Mouse (Mus musculus): ENCODE measurements around the gene Sema4d.
"Not testable (repeated sequence)": the region's sequence is repeated elsewhere in the genome, so short reads cannot be mapped to it uniquely, and the experiment has no call there.

Gene Sema4d

DNA sequence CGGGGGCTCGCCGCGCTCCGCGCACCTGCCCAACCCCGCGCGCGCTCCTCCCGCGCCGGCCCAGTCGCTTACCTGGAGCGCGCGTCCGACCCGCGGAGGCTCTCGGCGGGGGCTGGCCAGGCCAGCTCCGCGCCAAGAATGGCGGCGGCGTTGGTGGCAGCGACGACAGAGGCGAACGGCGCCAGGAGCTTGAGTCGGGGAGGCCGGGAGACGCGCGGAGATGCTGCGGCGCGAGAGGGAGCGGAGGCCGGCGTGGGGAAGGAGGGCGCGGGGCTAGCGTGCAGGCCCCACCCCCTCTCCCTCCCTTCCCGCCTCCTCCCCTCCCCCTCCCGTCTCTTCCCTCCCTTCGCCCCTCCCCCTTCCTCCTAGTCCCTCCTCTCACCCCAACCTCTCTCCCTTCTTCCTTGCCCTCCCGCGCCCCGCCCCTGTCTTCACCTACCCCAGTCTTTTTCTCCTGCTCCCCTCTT is at the start of gene Sema4d:
Gene Sema4d (minus strand): TSS at position 323 of the 467 bp plus-strand sequence.
- peak; percentile 86 to 92 for DNase-seq

DNA sequence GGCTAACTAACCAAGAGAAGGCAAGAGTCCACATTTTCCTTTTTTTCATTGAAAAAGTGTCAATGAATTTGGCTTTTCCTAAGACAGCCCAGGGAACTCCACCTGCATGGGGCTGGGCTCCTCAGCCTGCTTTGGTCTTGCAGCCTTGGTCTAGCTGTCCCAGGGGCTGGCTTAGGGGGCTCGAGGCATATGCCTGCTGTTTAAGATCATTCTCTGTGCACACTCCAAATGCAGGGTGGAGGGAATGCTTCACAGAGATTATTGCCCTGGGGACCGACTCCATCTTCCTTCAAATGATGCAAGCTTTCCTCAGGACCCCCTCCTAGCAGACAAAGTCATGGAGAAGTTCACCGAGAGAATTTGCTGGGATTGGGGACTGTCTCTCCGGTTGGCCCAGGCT is 49.8 kb upstream of the Sema4d start:
- DNase-seq, result no peak

DNA sequence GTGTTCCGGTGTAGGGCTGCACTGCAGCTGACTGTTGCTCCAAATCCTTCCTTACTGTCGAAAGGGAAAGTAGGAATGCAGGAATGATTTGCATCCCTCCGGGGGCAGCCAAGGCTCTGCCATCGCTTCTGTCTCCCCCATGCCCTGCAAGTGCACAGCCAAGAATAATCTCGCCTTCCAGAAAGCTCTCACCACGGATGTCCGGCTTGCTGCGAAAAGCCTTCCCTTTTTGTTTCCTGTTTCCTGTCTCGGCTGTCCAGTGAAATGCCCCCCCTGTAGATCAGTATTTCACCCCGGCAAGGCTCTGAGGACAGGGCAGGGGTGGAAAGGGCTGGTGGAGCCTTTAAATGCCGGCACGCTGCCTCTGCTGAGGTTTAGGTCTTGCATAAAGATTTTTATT is 49.2 kb upstream of the Sema4d start:
- no peak for DNase-seq

DNA sequence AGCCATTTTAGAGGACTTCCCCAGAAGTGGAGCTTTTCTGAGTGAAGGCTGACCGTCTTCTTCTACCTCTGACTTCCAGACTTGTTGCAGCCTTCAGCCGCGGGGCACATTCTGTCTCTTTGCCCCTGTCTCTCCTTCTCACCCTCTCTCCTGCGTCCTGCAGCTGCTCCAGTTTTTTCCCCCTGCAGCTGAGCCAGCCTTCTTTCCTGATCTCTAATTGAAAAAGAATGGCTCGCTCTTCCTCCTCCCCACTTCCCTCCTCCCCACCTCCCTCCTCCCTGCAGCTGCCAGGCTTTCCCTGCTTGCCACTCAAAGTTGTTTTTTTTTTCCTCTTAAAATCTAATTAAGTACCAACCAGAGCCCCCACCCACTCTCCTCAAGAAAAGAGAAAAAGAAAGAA is 48.6 kb upstream of the Sema4d start:
- DNase-seq, result no peak

DNA sequence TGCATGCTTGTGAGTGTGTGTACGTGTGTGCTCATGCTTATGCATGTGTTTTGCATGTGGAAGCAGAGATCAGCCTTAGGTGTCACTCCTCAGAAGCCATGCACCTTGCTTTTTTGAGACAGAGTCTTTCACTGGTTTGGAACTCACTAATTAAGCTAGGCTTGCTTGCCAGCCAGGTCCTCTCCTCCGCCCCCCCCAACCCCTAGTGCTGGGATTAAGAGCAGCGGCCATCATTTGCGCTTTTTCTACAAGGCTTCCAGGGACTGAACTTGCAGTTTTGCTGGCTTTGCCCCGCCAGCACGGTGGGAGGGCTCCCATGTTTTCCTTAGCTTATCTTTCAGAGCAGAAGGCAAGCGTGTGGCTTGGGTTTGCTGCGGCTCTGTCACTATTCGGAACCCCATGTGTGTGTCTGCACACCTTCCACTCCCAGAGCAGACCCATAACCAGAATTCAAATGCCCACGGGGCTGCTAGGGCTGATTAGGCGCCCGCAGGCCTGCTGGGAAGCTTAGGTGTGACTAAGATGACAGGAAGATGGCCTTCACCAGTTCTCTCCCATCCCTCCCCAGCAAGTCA is 48.1 kb upstream of the Sema4d start:
- peak in 1 of 2 experiments; percentile 26 for DNase-seq

DNA sequence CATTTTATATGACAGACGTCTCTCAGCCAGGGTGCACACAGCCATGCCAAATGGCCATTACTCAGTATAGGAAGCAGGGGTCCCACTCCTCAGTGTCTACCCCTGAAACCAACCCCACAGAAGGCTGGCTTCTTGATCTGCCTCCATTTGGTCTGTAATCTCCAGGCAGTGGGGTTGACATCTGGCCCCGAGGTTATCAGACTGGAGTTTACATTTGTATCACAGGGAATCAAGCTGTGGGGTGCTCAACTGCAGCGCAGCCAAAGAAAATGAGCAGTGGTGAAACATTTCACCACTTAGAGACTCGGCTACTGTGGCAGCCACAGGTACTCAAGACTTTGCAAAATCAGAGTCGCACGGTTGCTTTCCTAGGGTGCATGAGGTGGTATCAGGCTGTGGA is 47.2 kb upstream of the Sema4d start:
- no peak for DNase-seq

DNA sequence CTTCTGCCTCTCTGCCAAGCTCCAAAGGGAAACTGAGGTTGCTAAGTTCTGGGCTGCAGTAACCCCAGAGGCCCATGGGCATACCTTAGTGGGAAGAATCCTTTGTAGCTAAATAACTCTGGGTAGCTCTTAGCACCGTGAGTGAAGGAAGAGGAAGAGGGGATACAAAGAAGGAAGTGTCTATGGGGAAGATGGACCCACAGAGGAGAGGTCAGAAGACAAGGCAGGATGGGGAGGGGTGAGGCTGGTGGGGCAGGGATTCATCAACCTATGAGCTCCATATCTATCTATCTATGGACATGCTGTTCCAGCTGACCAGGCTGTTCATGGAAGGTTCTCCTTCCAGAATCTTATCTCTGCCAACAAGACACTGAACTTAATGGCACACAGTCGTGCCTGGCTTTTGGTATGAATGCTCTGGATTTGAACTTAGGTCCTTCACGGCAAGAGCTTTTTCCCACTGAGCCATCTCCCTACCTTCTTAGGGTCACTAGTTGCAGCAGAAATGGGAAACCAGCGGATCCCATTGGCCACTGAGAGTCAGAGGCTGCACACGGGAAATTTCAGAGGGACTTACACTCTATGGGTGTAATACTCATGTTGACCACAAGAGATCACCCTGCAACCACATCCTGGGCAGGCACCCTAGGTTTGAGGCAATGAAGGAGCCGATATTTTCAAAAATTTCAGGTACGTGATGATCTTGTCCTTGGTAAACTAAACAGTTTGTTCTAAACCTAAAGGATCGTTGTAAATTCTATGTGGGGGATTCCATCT is 45.9 kb upstream of the Sema4d start:
- peak; percentile 71 to 75 for DNase-seq

DNA sequence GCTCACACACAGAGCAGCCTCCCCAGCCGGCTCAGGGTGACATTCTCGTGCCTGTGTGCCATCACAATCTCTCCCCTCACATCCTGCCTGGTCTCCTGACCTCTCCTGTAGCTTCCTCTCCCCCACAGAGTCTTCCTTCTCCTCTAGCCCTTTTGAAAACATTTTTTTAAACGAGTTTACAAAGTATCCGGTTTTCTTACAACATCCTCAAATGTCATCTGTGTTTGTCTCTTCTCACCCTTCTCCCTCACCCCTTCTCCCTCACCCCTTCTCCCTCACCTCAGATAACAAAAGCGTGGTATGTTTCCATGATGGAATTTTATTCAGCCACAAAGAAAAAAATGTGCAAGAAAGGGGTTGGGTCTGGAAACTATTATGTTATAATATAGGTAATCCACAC is 43.9 kb upstream of the Sema4d start:
- no peak for DNase-seq

DNA sequence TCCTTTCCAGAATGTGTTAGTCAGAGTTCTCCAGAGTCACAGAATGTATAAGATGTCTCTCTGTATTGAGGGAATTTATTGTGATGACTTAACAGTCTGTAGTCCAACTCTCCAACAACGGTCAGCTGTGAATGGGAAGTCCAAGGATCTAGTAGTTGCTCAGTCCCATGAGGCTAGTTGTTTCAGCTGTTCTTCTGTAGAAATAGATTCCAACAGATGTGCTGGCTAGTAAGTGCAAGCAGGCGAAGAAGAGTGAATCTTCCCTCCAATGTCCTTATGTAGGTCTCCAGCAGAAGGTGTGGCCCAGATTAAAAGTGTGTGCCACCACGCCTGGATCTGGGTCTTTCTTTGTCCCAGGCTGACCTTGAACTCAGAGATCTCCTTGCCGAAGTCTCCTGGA is 41.7 kb upstream of the Sema4d start:
- DNase-seq, result not testable (repeated sequence)

DNA sequence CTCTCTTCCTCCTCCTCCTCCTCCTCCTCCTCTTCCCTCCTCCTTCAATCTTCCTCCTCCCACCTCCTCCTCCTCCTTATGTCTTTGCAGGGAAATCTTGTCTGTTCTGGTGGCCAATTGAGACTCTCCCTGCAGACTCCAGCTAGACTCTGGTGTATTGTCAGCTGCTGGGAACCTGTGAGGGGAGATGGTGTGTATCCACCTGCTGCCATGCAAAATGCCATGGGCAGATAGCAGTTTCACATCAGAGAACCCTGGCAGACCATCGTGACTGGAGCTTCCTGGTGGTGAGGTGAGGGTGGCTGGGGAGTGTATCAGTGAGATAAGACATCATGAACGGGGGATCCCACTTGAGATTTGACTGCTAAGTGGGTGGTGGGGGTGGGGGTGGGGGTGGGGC is 41.0 kb upstream of the Sema4d start:
- no peak for DNase-seq

DNA sequence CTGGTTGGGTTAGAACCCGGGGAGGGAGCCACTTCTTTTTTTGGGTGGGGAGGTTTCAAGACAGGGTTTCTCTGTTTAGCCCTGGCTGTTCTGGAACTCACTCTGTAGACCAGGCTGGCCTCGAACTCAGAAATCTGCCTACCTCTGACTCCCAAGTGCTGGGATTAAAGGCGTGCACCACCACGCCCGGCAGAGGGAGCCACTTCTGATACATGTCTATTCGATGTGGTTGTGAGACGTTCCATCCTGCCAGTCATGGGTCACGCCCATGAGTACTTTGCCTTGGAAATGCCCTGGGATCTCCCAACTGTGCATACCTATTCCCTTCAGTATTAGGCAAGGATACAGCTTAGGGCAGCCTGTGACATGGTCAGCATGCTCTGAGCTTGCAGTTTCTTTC is 40.5 kb upstream of the Sema4d start:
- DNase-seq, result peak; percentile 55 to 76

DNA sequence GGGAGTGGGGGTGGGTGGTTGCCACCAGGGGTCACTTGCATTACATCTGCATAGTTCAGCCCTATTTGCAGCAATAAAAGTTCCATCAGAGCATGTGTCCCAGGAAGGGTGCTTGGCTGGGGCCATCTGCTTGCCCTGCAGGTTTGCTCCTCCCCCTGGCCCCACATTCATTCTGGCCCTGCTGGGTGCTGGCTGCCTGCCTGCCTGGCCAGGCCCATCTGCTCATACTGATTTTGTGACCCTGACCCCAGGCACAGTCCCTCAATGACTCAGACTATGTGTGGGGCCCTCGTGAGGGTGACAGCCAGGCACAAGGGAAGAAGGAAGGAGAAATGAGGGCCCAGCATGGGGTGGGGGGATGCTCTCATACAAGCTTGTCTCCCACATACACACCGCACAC is 40.1 kb upstream of the Sema4d start:
- DNase-seq, result peak; percentile 87 to 91

DNA sequence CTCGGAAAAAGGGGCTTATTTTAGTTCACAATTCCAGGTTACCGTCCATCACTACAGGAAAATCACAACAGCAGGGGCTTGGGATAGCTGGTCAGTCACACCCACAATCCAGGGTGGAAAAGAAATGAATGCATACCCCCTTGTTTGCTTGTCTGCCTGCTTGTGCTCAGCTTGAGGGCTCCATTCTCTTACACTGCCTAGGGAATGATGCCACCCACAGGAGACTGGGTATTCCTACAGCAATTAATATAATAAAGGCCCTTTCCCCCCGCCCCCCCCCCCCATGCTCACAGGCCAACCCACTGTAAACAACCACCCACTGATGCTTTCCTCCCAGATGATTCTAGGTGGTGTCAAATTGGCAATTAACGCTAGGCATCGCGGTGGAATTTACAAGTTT is 38.9 kb upstream of the Sema4d start:
- DNase-seq, result peak; percentile 32 to 44

DNA sequence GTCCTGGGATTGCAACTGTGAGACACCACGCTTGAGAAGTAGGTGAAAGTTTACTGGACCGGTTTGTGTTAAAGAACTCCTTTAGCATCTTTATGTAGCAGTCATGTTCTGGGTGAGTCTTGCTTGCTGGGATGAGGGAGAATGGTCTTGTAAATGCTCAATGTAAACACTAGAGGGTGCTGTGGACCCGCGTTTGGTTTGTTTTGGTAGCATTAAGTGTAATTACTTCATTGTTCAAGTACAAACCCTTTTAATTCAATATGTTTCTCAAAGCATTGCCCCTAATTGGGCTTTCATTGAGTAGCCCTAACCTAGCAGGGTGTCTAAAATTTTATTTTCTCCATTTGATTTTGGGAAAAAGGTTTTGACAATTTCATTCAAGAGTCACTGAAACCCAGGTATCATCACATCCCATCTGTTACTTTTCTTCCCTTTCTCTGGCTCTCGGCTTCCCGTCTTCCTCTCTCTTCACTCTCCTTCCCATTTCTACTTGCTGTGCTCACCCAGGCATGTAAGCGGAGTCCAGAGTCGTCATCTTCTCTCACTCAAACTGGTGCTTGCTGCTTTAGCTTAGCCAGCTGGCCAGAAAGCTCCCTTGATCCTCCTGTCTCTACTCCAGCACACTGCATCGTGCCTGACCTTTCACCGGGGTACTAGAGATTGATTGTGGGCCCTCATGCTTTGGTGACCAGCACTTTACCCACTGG is 37.4 kb upstream of the Sema4d start:
- peak; percentile 68 to 75 for DNase-seq

DNA sequence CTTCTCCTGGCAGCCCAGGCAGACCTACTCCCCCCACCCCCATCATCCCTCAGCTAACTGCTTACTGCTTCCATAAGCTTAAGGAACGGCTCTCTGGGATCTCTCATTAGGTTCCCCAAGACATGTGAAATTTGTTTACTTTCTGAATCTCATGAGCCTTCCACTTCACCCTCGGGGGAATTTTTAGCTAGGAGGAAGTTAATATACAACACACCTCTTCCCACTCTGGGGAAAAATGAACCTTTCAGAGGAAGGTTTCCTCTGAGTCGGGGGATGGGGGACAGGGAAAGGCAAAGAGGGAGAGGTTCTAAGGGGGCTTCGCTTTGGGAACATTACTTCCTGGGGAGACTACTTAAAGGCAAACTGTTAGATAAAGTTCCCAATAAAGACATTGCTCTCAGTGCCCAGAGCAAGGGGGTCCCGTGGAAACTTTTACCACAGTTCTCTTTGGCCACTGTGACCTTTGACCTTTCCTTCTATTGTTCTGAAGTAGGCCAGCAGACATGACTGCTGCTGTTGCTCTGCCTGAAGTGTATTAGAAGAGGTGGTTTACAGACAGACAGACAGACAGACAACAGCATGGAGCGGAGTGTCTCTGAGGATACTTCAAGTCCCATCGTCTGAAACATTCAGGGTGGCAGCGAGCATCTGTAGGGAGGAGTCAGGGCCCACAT is 30.4 kb upstream of the Sema4d start:
- DNase-seq, result no peak

DNA sequence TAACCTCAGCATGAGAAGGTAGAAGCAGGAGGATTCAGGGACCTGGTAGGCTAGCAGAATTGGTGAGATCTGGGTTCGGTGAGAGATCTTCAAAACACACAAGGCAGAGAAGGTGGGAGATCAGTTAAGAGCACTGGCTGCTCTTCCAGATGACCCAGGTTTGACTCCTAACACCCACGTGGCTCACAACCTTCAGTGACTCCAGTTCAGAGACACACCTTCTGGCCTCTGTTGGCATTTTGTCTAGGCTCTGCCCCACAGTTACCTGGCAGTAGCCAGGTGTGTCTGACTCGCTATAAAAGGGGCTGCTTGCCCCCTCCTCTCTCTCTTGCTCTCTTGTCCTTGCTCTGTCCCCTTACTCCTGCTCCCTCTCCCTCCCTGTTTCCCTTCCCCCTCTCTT is 28.4 kb upstream of the Sema4d start:
- DNase-seq, result no peak

DNA sequence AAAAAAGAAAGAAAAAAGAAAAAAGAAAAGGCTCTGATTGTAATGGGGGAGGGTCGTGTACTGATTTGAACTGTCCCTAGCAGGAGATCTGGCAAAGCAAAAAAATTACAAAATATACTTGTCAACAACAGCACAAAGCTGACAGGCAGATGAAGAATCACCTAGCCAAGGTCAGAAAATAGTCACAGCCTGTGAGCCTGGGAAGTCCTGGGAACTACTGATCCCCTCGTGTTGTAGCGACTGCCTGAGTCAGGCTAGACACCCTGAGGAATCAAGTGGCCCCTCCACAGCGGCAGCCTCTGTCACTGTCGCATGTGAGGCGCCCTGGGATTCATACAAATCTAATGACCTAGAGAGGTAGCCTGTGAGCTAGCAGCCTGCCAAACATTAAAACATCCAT is 25.8 kb upstream of the Sema4d start:
- DNase-seq, result no peak

DNA sequence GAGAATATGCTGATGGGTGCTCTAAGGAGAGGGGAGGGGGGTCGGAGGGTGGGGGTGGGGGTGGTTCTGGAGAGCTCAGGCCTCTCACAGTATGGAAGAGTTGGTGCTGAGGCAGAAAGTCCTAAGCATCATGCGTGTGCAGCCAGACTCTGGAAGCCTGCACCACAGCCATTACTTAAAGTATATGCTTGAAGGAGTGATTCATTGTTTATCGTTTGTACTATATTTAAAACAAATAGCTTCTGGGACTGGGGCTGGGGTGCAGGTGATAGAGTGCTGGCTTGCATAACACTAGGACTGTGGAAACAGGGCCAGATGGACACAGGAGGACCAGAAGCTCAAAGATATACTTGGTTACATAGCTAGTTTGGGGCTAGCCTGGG is 25.4 kb upstream of the Sema4d start:
- no peak for DNase-seq

DNA sequence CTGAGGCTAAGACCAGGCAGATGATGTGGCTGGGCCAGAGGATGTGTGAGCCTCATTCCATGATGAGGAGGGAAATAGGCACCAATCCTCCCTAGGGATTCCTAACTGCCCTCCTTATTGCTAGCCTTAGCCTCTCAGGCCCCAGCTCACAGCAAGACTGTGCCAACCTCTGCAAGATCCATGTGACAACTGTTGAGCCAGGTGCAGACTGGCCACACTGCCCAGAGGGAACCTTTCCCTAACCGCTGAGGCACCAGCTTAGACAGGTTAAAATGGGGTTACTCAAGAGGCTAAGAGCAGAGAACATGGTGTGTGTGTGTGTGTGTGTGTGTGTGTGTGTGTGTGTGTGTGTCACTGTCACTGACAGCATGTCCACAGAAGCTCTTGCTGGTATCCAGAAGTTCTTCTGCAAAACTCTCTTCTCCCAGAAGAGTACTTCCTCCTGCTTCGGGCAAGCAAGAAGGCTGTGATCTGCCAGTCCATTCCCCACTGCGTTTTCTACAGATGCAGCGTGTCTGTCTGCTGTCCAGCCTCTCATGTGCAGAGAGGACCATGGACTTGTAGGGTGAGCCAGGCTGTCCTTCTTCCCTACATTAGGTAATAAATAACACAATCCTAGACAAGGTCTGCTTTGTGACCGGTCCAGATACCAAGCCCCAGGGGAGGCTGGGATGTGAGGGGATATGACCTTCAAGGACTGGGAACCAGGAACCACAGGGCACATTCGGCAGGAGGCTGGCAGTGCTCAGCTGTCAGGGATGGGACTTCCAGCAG is 24.8 kb upstream of the Sema4d start:
- no peak for DNase-seq

DNA sequence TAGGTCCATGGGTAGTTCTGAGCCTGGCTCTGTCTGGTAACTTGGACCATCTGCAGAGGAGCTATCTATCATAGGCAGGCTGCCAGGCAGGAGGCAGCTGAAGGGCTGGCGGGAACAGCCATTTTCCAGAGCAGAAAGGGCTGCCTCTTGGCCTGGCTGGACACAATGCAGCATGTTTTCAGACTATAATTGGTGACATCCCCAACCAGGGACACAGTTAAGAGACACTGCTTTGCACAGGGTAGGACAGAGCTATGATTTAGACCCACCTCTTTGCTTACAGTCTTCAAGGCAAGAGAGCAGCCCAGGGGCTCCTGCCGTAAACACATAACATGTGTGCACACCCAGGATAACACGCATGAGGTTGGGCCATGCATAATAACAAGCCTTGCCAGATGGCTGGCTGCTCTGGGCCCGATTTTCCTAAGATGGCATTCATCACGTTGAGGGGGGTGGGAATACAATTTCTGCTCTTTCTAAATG is 23.1 kb upstream of the Sema4d start:
- DNase-seq, result peak; percentile 81 to 82

DNA sequence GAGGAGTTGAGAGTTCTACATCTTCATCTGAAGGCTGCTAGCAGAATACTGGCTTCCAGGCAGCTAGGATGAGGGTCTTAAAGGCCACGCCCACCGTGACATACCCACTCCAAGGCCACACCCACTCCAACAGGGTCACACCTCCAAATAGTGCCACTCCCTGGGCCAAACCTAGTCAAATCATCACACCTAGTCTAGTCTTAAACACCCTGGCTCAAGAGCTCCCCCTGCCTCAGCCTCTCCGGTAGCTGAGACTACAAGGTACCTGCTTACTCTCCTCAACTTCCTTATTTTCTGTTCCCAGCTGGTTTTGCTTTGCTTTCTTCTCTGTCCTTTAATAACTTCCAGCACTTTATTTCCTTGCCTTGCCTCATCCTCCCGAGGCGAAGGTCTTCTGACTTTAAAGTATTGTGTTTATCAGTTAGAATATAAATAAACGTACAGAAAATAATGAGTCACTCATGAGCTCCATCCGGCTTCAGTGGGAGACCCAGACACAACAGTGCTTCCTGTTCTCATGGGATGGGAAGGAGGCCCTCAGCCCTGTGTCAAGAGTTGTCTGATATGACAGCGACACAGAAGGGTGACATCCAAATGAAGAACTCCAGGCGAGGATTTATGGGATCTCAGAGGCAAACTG is 22.4 kb upstream of the Sema4d start:
- peak in 1 of 2 experiments; percentile 45 for DNase-seq

DNA sequence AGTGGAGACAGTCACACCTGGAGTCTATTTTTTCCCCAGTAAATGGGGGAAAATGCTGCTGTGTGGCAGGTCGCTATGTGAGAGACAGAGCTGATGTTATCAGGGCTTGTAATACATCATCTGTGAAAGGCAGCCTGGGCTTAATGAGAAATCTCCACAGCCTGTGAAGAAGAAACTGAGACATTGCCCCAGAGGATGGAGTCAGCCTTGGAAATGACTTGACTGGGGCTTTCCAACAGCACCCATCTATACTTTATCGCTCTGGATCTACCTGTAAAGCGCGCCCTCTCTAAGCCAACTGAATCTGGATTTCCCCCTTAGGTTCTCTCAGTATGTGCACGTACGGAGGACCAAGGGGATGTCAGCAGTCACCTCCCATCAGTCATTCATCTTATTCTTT is 21.1 kb upstream of the Sema4d start:
- DNase-seq, result no peak
